Mouse (Mus musculus) cerebellum, postnatal 10 days (tissue): Measurements from ENCODE around the gene Ptpdc1.

Experiments used
- DNase-seq, 2 experiments: peaks; one replicate each; pipeline ENCODE4 v3.0.0; 2021; ENCODE audit warnings: mixed read lengths in 2 of 2

Gene Ptpdc1

GRCm38 (mm10) chr13:48582688-48583379 is 42.6 kb downstream of the Ptpdc1 start:
- no peak for DNase-seq

- DNase-seq = peak in 1 of 2 experiments; percentile 20
Observed at GRCm38 (mm10) chr13:48578616-48579015, 46.8 kb downstream of the Ptpdc1 start.

- no peak for DNase-seq
Observed at GRCm38 (mm10) chr13:48577836-48578235, 47.6 kb downstream of the Ptpdc1 start.

- no peak for DNase-seq
Observed at GRCm38 (mm10) chr13:48577007-48577406, 48.5 kb downstream of the Ptpdc1 start.

- no peak for DNase-seq
Observed at GRCm38 (mm10) chr13:48574718-48575117, 50.7 kb downstream of the Ptpdc1 start.

GRCm38 (mm10) chr13:48573525-48574355 is 51.7 kb downstream of the Ptpdc1 start:
- DNase-seq = no peak

GRCm38 (mm10) chr13:48572127-48572526 is 53.3 kb downstream of the Ptpdc1 start:
- peak; percentile 81 to 86 for DNase-seq

GRCm38 (mm10) chr13:48571298-48571697 is 54.2 kb downstream of the Ptpdc1 start:
- DNase-seq = no peak

- no peak for DNase-seq
Observed at GRCm38 (mm10) chr13:48569576-48570132, 55.8 kb downstream of the Ptpdc1 start.

GRCm38 (mm10) chr13:48567646-48568045 is 57.8 kb downstream of the Ptpdc1 start:
- DNase-seq = no peak

- peak; percentile 84 to 85 for DNase-seq
Observed at GRCm38 (mm10) chr13:48566116-48566935, 59.1 kb downstream of the Ptpdc1 start.

GRCm38 (mm10) chr13:48564881-48565600 is 60.4 kb downstream of the Ptpdc1 start:
- DNase-seq = no peak

- peak; percentile 58 to 67 for DNase-seq
Observed at GRCm38 (mm10) chr13:48562336-48562735, 63.1 kb downstream of the Ptpdc1 start.

GRCm38 (mm10) chr13:48561481-48561880 is 64.0 kb downstream of the Ptpdc1 start:
- no peak for DNase-seq

GRCm38 (mm10) chr13:48555976-48556375 is 69.5 kb downstream of the Ptpdc1 start:
- DNase-seq = no peak

GRCm38 (mm10) chr13:48554552-48554951 is 70.9 kb downstream of the Ptpdc1 start:
- no peak for DNase-seq

GRCm38 (mm10) chr13:48553511-48553910 is 72.0 kb downstream of the Ptpdc1 start:
- peak in 1 of 2 experiments; percentile 49 for DNase-seq

- DNase-seq = peak; percentile 99
Observed at GRCm38 (mm10) chr13:48552181-48553090, 73.0 kb downstream of the Ptpdc1 start.

GRCm38 (mm10) chr13:48548296-48548695 is 77.2 kb downstream of the Ptpdc1 start:
- no peak for DNase-seq

GRCm38 (mm10) chr13:48547623-48548022 is 77.8 kb downstream of the Ptpdc1 start:
- no peak for DNase-seq
